Mouse (Mus musculus) lung, postnatal 0 days (tissue): Measurements from ENCODE around the gene Lgals2.

Experiments used
- CTCF ChIP-seq: IDR thresholded peaks from 2 replicates; pipeline ENCODE4 v1.5.1; 2016; ENCODE audit warnings: antibody characterized with exemption, mild to moderate bottlenecking
- EP300 ChIP-seq: IDR thresholded peaks from 2 replicates; pipeline ENCODE4 v1.6.1; 2016; ENCODE audit warnings: antibody characterized with exemption, mild to moderate bottlenecking, control low read depth

DNA sequence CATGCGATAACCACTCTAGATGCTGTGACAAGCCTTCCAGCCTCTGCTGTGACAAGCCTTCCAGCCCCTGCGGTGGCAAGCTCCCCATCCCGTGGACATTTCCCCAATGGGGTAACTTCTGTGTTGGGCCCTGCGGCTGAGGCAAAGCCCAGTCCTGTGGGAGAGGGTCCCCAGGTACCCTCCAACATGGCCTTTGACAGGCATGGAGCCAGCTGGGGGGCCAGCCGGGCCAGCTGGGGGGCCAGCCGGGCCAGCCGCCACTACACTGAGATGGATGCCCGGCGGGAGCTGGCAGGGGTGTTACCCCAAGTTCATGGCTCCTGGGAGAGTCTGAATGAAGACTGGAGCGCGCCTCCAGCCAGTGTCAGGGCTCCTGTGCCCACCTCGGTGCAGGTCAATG, 5.8 kb downstream of the Lgals2 start:
- TF ChIP-seq EP300 (no peak), CTCF (no peak)
